Mouse (Mus musculus): ENCODE data around the gene Brca2. TPM values are rescaled to one million over a fixed set of nuclear protein-coding genes. Genes with fewer than 3 reads are reported as not detected.
A peak's percentile ranks its signal among the peaks of the same experiment; 100 is the strongest.

The Brca2 gene
- total and polyA plus RNA-seq, 3 experiments = 13.8 to 24.0 (median 17.1) TPM

DNA sequence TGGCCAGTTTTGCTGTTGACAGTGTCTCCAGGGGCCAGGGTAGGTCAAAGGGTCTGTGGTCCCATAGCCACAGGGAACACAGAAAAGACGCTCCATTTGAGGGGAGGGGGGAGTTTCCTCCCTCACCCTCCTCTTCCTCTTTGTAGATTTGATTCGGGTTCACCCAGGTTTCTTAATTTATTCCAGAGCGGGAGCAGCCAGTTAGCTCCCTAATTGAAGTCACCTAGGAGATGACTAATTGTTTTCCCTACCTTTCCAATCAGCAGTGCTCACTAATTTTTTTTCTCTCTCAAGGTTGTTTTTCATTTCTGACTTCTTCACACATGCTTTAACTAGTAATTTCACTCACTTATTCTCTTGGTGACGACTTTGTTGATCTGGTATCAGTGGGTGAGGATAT lies 4.4 kb upstream of the Brca2 start, which contains the start of gene Zar1l:
TSS of gene Zar1l (minus strand) at position 101 of the 400 bp plus-strand sequence.
- in situ Hi-C loops (cut with MboI; ENCODE audit: low pct_ligation_motif_present, low pct_unique_long_range_greater_than_20kb, low sequenced_read_pairs) (no loop called here), dilution Hi-C loops (cut with MboI; ENCODE audit: extremely low pct_ligation_motif_present, extremely low pct_unique_long_range_greater_than_20kb, low sequenced_read_pairs) (no loop called here)
- TF ChIP-seq KAT2A (IDR thresholded peaks at IDR 0.05; ENCODE audit: insufficient replicate concordance, low read length) (no peak), ZNF384 (IDR thresholded peaks at IDR 0.05; ENCODE audit: low read depth, low read length) (no peak), MAFK (IDR thresholded peaks at IDR 0.05; ENCODE audit: insufficient replicate concordance, low read length) (no peak), UBTF (IDR thresholded peaks at IDR 0.05; ENCODE audit: low read depth, low read length) (no peak), NRF1 (IDR thresholded peaks at IDR 0.05; ENCODE audit: low read depth, low read length) (no peak), ELF1 (IDR thresholded peaks at IDR 0.05; ENCODE audit: low read depth, low read length) (no peak), CTCF (conservative IDR thresholded peaks at IDR 0.05 in 1 of 2, IDR thresholded peaks at IDR 0.05 in 1 of 2; ENCODE audit: low read depth in 2 of 2, low read length in 2 of 2) (no peak), EP300 (IDR thresholded peaks at IDR 0.05; ENCODE audit: low read length) (no peak), USF1 (IDR thresholded peaks at IDR 0.05; ENCODE audit: low read depth, low read length) (no peak), ZMIZ1 (IDR thresholded peaks at IDR 0.05; ENCODE audit: low read depth, low read length) (no peak), MAZ (IDR thresholded peaks at IDR 0.05; ENCODE audit: low read depth, low read length) (no peak), MXI1 (IDR thresholded peaks at IDR 0.05; ENCODE audit: low read depth, low read length) (no peak), NELFE (IDR thresholded peaks at IDR 0.05; ENCODE audit: low read depth, low read length) (no peak), SIN3A (IDR thresholded peaks at IDR 0.05; ENCODE audit: low read length) (no peak), HCFC1 (IDR thresholded peaks at IDR 0.05; ENCODE audit: low read depth, low read length) (no peak), TCF12 (IDR thresholded peaks at IDR 0.05; ENCODE audit: low read depth, low read length) (no peak), E2F4 (IDR thresholded peaks at IDR 0.05; ENCODE audit: insufficient replicate concordance, low read depth, low read length) (no peak), JUN (IDR thresholded peaks at IDR 0.05; ENCODE audit: insufficient read depth, low read depth, low read length) (no peak), USF2 (conservative IDR thresholded peaks at IDR 0.05; ENCODE audit: low read depth, low read length) (no peak)
- no peaks in the 10 kb centered on the region for H3K36me3 ChIP-seq (replicated peaks in 1 of 2; ENCODE audit: control insufficient read depth in 1 of 2, insufficient read depth in 1 of 2, low read length in 1 of 2)
- peaks cover 3% of the 10 kb centered on the region for H3K9me3 ChIP-seq (replicated peaks; ENCODE audit: low read length)
- peaks cover 0 to 3% of the 10 kb centered on the region in 2 experiments; a peak in 1 of 4 replicates for H3K4me1 ChIP-seq (ENCODE audit: control insufficient read depth in 1 of 2, insufficient read depth in 2 of 2)
- no peaks in the 10 kb centered on the region for H3K27me3 ChIP-seq (replicated peaks)
- DNase-seq (ENCODE audit: extremely low read depth) = no peak
- H3K79me2 ChIP-seq (replicated peaks; ENCODE audit: control insufficient read depth, extremely low read depth, insufficient read depth, poor library complexity, severe bottlenecking) = no peaks in the 10 kb centered on the region; the same call in 1 of the 2 replicates
- H3K9ac ChIP-seq (ENCODE audit: insufficient read depth, low read depth) = no peak within 1 kb of the TSS
- no peak within 1 kb of the TSS for H3K27ac ChIP-seq (ENCODE audit: insufficient read depth, low read depth)
- no peak within 1 kb of the TSS for H3K4me3 ChIP-seq (replicated peaks in 1 of 3; ENCODE audit: low read depth in 2 of 3, low read length in 2 of 3, poor library complexity in 1 of 3)
- no peak within 1 kb of the TSS for H3K4me2 ChIP-seq (ENCODE audit: insufficient read depth, low read depth, poor library complexity, severe bottlenecking)

DNA sequence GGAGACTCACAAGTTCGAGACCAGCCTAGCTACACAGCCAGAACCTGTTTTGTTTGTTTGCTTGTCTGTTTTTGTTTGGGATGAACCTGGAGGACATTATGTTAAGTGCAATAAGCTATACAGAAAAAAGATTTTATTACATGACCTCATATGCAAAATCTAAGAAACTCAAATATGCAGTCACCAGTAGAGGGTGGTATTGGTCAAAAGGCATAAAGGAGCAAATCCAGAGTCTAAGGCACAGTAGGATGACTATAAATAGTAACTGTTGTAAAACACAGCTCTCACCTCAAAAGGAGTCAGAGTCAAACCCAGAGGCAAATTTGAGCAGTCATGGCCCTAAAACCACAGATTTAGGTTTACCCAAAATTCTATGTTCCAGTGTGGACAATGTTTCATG lies 2.9 kb upstream of the Brca2 start:
- no peak overlapping the region for H3K27ac ChIP-seq (ENCODE audit: insufficient read depth, low read depth)
- H3K9ac ChIP-seq (ENCODE audit: insufficient read depth, low read depth) = no peak overlapping the region
- no peaks in the 10 kb centered on the region for H3K27me3 ChIP-seq (replicated peaks)
- no peak overlapping the region for H3K4me2 ChIP-seq (ENCODE audit: insufficient read depth, low read depth, poor library complexity, severe bottlenecking)
- peaks cover 1 to 5% of the 10 kb centered on the region in 2 experiments for H3K36me3 ChIP-seq (replicated peaks in 1 of 2; ENCODE audit: control insufficient read depth in 1 of 2, insufficient read depth in 1 of 2, low read length in 1 of 2)
- DNase-seq (ENCODE audit: extremely low read depth) = peak; percentile 64
- no peaks in the 10 kb centered on the region; the same call in 1 of the 2 replicates for H3K79me2 ChIP-seq (replicated peaks; ENCODE audit: control insufficient read depth, extremely low read depth, insufficient read depth, poor library complexity, severe bottlenecking)
- no peaks in the 10 kb centered on the region for H3K9me3 ChIP-seq (replicated peaks; ENCODE audit: low read length)
- H3K4me1 ChIP-seq (ENCODE audit: control insufficient read depth in 1 of 2, insufficient read depth in 2 of 2) = peaks cover 4 to 16% of the 10 kb centered on the region in 2 experiments; a peak in 3 of 4 replicates
- no peak overlapping the region for H3K4me3 ChIP-seq (replicated peaks in 1 of 3; ENCODE audit: low read depth in 2 of 3, low read length in 2 of 3, poor library complexity in 1 of 3)
- dilution Hi-C loops (cut with MboI; ENCODE audit: extremely low pct_ligation_motif_present, extremely low pct_unique_long_range_greater_than_20kb, low sequenced_read_pairs) = no loop called here
- in situ Hi-C loops (cut with MboI; ENCODE audit: low pct_ligation_motif_present, low pct_unique_long_range_greater_than_20kb, low sequenced_read_pairs) = no loop called here
- TF ChIP-seq E2F4 (IDR thresholded peaks at IDR 0.05; ENCODE audit: insufficient replicate concordance, low read depth, low read length) (no peak), KAT2A (IDR thresholded peaks at IDR 0.05; ENCODE audit: insufficient replicate concordance, low read length) (no peak), MAFK (IDR thresholded peaks at IDR 0.05; ENCODE audit: insufficient replicate concordance, low read length) (no peak), NELFE (IDR thresholded peaks at IDR 0.05; ENCODE audit: low read depth, low read length) (no peak), MEF2A (IDR thresholded peaks at IDR 0.05; ENCODE audit: borderline replicate concordance, low read depth, low read length) (peak; percentile 87), ZKSCAN1 (IDR thresholded peaks at IDR 0.05; ENCODE audit: borderline replicate concordance, low read depth, low read length) (no peak), SIN3A (IDR thresholded peaks at IDR 0.05; ENCODE audit: low read length) (no peak), MAZ (IDR thresholded peaks at IDR 0.05; ENCODE audit: low read depth, low read length) (no peak), ZC3H11A (IDR thresholded peaks at IDR 0.05; ENCODE audit: low read depth, low read length) (no peak), UBTF (IDR thresholded peaks at IDR 0.05; ENCODE audit: low read depth, low read length) (no peak), CTCF (conservative IDR thresholded peaks at IDR 0.05 in 1 of 2, IDR thresholded peaks at IDR 0.05 in 1 of 2; ENCODE audit: low read depth in 2 of 2, low read length in 2 of 2) (peak in 1 of 2 experiments; percentile 70; a peak in 3 of 4 replicates), NRF1 (IDR thresholded peaks at IDR 0.05; ENCODE audit: low read depth, low read length) (no peak), EP300 (IDR thresholded peaks at IDR 0.05; ENCODE audit: low read length) (no peak), HCFC1 (IDR thresholded peaks at IDR 0.05; ENCODE audit: low read depth, low read length) (no peak), RCOR1 (conservative IDR thresholded peaks at IDR 0.05; ENCODE audit: low read depth, low read length) (no peak), RAD21 (IDR thresholded peaks at IDR 0.05; ENCODE audit: low read depth, low read length) (peak; percentile 72), POLR2AphosphoS2 (IDR thresholded peaks at IDR 0.05; ENCODE audit: low read depth, low read length) (no peak), USF1 (IDR thresholded peaks at IDR 0.05; ENCODE audit: low read depth, low read length) (no peak), BHLHE40 (IDR thresholded peaks at IDR 0.05; ENCODE audit: low read depth, low read length) (no peak), TCF12 (IDR thresholded peaks at IDR 0.05; ENCODE audit: low read depth, low read length) (no peak), SMC3 (IDR thresholded peaks at IDR 0.05; ENCODE audit: low read depth, low read length) (peak; percentile 59), JUN (IDR thresholded peaks at IDR 0.05; ENCODE audit: insufficient read depth, low read depth, low read length) (0 out of 2 replicates have a peak, but pooled peaks have one; percentile 16), USF2 (conservative IDR thresholded peaks at IDR 0.05; ENCODE audit: low read depth, low read length) (no peak), POLR2A (IDR thresholded peaks at IDR 0.05; ENCODE audit: low read depth, low read length) (no peak), TBP (conservative IDR thresholded peaks at IDR 0.05; ENCODE audit: low read depth, low read length) (no peak)
